Mouse (Mus musculus) C2C12 (cell line): ENCODE measurements around the gene Olfr641. TPM values are rescaled to one million over a fixed set of nuclear protein-coding genes. Genes with fewer than 3 reads are reported as not detected.

Source experiments
- H3K27me3 ChIP-seq: one replicate; pipeline ENCODE4 v1.6.1; 2011; ENCODE audit not compliant: control insufficient read depth, insufficient read depth, insufficient read length
- H3K36me3 ChIP-seq: one replicate; pipeline ENCODE4 v1.6.1; 2011; ENCODE audit not compliant: control insufficient read depth, insufficient read depth
- H3K4me3 ChIP-seq: one replicate; pipeline ENCODE4 v1.5.1; 2011; ENCODE audit warnings: mild to moderate bottlenecking, control low read depth; ENCODE audit not compliant: poor library complexity, insufficient read depth, severe bottlenecking
- H3K79me2 ChIP-seq: one replicate; pipeline ENCODE4 v1.6.1; 2011; ENCODE audit not compliant: control insufficient read depth, insufficient read depth
- H3K79me3 ChIP-seq: one replicate; pipeline ENCODE4 v1.6.1; 2011; ENCODE audit warnings: low read depth, control low read depth
- H3ac ChIP-seq: one replicate; pipeline ENCODE3; 2011; ENCODE audit warnings: low read depth; ENCODE audit not compliant: control insufficient read depth, insufficient read length
- CEBPB ChIP-seq: IDR thresholded peaks from one replicate; pipeline ENCODE4 v1.6.1; 2011; ENCODE audit warnings: low read depth, mild to moderate bottlenecking, control low read depth, moderate library complexity
- CTCF ChIP-seq: IDR thresholded peaks from one replicate; pipeline ENCODE4 v1.5.1; 2011; ENCODE audit not compliant: control insufficient read depth, insufficient read depth, insufficient read length
- FOSL1 ChIP-seq: IDR thresholded peaks from one replicate; pipeline ENCODE4 v1.8.0; 2011; ENCODE audit warnings: mild to moderate bottlenecking, low read length; ENCODE audit not compliant: poor library complexity, insufficient read depth, severe bottlenecking
- MAX ChIP-seq: IDR thresholded peaks from one replicate; pipeline ENCODE4 v1.6.1; 2011; ENCODE audit warnings: mild to moderate bottlenecking, control low read depth
- MYOD1 ChIP-seq: IDR thresholded peaks from one replicate; pipeline ENCODE4 v1.6.1; 2011; ENCODE audit warnings: low read depth; ENCODE audit not compliant: control insufficient read depth, insufficient read length
- MYOG ChIP-seq: IDR thresholded peaks from one replicate; pipeline ENCODE4 v1.6.1; 2011; ENCODE audit not compliant: control insufficient read depth, insufficient read length; ENCODE audit errors: extremely low read depth
- USF1 ChIP-seq: IDR thresholded peaks from one replicate; pipeline ENCODE4 v1.6.1; 2011; ENCODE audit warnings: low read depth, mild to moderate bottlenecking, control low read depth, moderate library complexity
- polyA plus RNA-seq: library from polyadenylated mRNA; unstranded; fragments of >200 nt; fragmentation: generic; extraction: Trizol; gene quantifications from one replicate; pipeline ENCODE4 v1.2.1, GENCODE M21; 2012; ENCODE audit warnings: missing spikeins

Gene Olfr641
- polyA plus RNA-seq, 1 experiment: not detected

GRCm38 (mm10) chr7:104025473-104025872 is 9.8 kb upstream of the Olfr641 start, which contains the start of gene Olfr640:
Gene Olfr640, minus strand, starts transcription at chr7:104025573.
- TF ChIP-seq MAX (no peak), USF1 (no peak), FOSL1 (no peak), CTCF (no peak), CEBPB (no peak), MYOD1 (no peak), MYOG (no peak)
- Histone ChIP-seq H3K79me3 (no peaks in the 10 kb centered on the region), H3K79me2 (no peaks in the 10 kb centered on the region), H3K4me3 (no peak within 1 kb of the TSS), H3K36me3 (no peaks in the 10 kb centered on the region), H3ac (no peak within 1 kb of the TSS), H3K27me3 (no peaks in the 10 kb centered on the region)

GRCm38 (mm10) chr7:104026978-104027377 is 8.3 kb upstream of the Olfr641 start:
- H3K4me3 ChIP-seq: no peak overlapping the region
- no peaks in the 10 kb centered on the region for H3K36me3 ChIP-seq
- no peaks in the 10 kb centered on the region for H3K27me3 ChIP-seq
- H3K79me2 ChIP-seq: no peaks in the 10 kb centered on the region
- TF ChIP-seq MYOD1 (no peak), CEBPB (no peak), MAX (no peak), CTCF (no peak), FOSL1 (no peak), MYOG (no peak), USF1 (no peak)
- H3ac ChIP-seq: no peak overlapping the region
- H3K79me3 ChIP-seq: no peaks in the 10 kb centered on the region

- H3ac ChIP-seq: no peak overlapping the region
- no peaks in the 10 kb centered on the region for H3K27me3 ChIP-seq
- no peaks in the 10 kb centered on the region for H3K79me2 ChIP-seq
- TF ChIP-seq FOSL1: no peak
- no peak for TF ChIP-seq MYOD1
- TF ChIP-seq MAX: no peak
- no peak for TF ChIP-seq MYOG
- no peak for TF ChIP-seq USF1
- no peak for TF ChIP-seq CEBPB
- no peak for TF ChIP-seq CTCF
- no peaks in the 10 kb centered on the region for H3K79me3 ChIP-seq
- no peak overlapping the region for H3K4me3 ChIP-seq
- H3K36me3 ChIP-seq: no peaks in the 10 kb centered on the region
Observed at GRCm38 (mm10) chr7:104050745-104051144, 15.5 kb downstream of the Olfr641 start.

- Histone ChIP-seq H3K36me3 (no peaks in the 10 kb centered on the region), H3K79me3 (no peaks in the 10 kb centered on the region), H3K79me2 (no peaks in the 10 kb centered on the region), H3K27me3 (no peaks in the 10 kb centered on the region), H3ac (no peak within 1 kb of the TSS), H3K4me3 (no peak within 1 kb of the TSS)
- TF ChIP-seq MYOG (no peak), CEBPB (no peak), USF1 (no peak), FOSL1 (no peak), MAX (no peak), MYOD1 (no peak), CTCF (no peak)
Observed at GRCm38 (mm10) chr7:104052566-104052965, 17.3 kb downstream of the Olfr641 start, which contains the start of gene Olfr642. Gene Olfr642, minus strand, starts transcription at chr7:104052666.

- Histone ChIP-seq H3K36me3 (no peaks in the 10 kb centered on the region), H3K27me3 (no peaks in the 10 kb centered on the region), H3ac (no peak overlapping the region), H3K79me2 (no peaks in the 10 kb centered on the region), H3K79me3 (no peaks in the 10 kb centered on the region), H3K4me3 (no peak overlapping the region)
- no peak for TF ChIP-seq CEBPB
- no peak for TF ChIP-seq MYOD1
- no peak for TF ChIP-seq FOSL1
- TF ChIP-seq CTCF: no peak
- TF ChIP-seq USF1: no peak
- TF ChIP-seq MYOG: no peak
- no peak for TF ChIP-seq MAX
Observed at GRCm38 (mm10) chr7:104059215-104059614, 24.0 kb downstream of the Olfr641 start.

- H3K79me2 ChIP-seq: no peaks in the 10 kb centered on the region
- H3K36me3 ChIP-seq: no peaks in the 10 kb centered on the region
- H3K27me3 ChIP-seq: no peaks in the 10 kb centered on the region
- H3K79me3 ChIP-seq: no peaks in the 10 kb centered on the region
- H3ac ChIP-seq: no peak within 1 kb of the TSS
- H3K4me3 ChIP-seq: no peak within 1 kb of the TSS
- TF ChIP-seq FOSL1: no peak
- no peak for TF ChIP-seq USF1
- TF ChIP-seq MYOG: no peak
- TF ChIP-seq MAX: no peak
- TF ChIP-seq CTCF: no peak
- TF ChIP-seq CEBPB: no peak
- TF ChIP-seq MYOD1: no peak
Observed at GRCm38 (mm10) chr7:104061345-104061744, 26.1 kb downstream of the Olfr641 start, which contains the start of gene 4930516K23Rik. Gene 4930516K23Rik, minus strand, starts transcription at chr7:104061445.
